Mouse (Mus musculus): Measurements from ENCODE around the gene Cenpa. TPM values are rescaled to one million over a fixed set of nuclear protein-coding genes. Genes with fewer than 3 reads are reported as not detected.

Gene Cenpa
- 6.7 and 24.1 TPM in 2 replicates for polyA plus RNA-seq (2012; rRNA removed; ENCODE audit: low replicate concordance)

GRCm38 (mm10) chr5:30666391-30667195 is at the start of gene Cenpa:
TSS of gene Cenpa (plus strand) at chr5:30666777.

GRCm38 (mm10) chr5:30647815-30648560 is 18.6 kb upstream of the Cenpa start, which contains the start of gene Slc35f6:
TSS of gene Slc35f6 (plus strand) at chr5:30647933.

GRCm38 (mm10) chr5:30711147-30712001 is 44.8 kb downstream of the Cenpa start, which contains the start of gene Dpysl5:
TSS of gene Dpysl5 (plus strand) at chr5:30711564.

Other genes starting within 250 kb of the Cenpa start
- gene Otof, start 204.8 kb upstream of the Cenpa start, polyA plus RNA-seq (2012; rRNA removed; ENCODE audit: low replicate concordance): 0.08 and 0.33 TPM in 2 replicates
- not detected in 2 replicates for gene 1700001C02Rik, start 200.7 kb upstream of the Cenpa start, polyA plus RNA-seq (2012; rRNA removed; ENCODE audit: low replicate concordance)
- not detected in 2 replicates for gene Cib4, start 120.9 kb upstream of the Cenpa start, polyA plus RNA-seq (2012; rRNA removed; ENCODE audit: low replicate concordance)
- gene Kcnk3, start 78.6 kb upstream of the Cenpa start, polyA plus RNA-seq (2012; rRNA removed; ENCODE audit: low replicate concordance): 66.4 and 104 TPM in 2 replicates
- gene Slc35f6, start 18.8 kb upstream of the Cenpa start, polyA plus RNA-seq (2012; rRNA removed; ENCODE audit: low replicate concordance): 72.8 and 91.1 TPM in 2 replicates
- 0.23 and 1.1 TPM in 2 replicates for gene Dpysl5, start 44.8 kb downstream of the Cenpa start, polyA plus RNA-seq (2012; rRNA removed; ENCODE audit: low replicate concordance)
- gene Mapre3, start 147.9 kb downstream of the Cenpa start, polyA plus RNA-seq (2012; rRNA removed; ENCODE audit: low replicate concordance): 43.8 and 48.3 TPM in 2 replicates
- 80.9 and 122 TPM in 2 replicates for gene Tmem214, start 201.2 kb downstream of the Cenpa start, polyA plus RNA-seq (2012; rRNA removed; ENCODE audit: low replicate concordance)
- 7.7 and 21.6 TPM in 2 replicates for gene Agbl5, start 221.9 kb downstream of the Cenpa start, polyA plus RNA-seq (2012; rRNA removed; ENCODE audit: low replicate concordance)
- 286 and 295 TPM in 2 replicates for gene Ost4, start 241.0 kb downstream of the Cenpa start, polyA plus RNA-seq (2012; rRNA removed; ENCODE audit: low replicate concordance)
- 32.9 and 197 TPM in 2 replicates for gene Emilin1, start 246.6 kb downstream of the Cenpa start, polyA plus RNA-seq (2012; rRNA removed; ENCODE audit: low replicate concordance)

Data from subcutaneous adipose tissue, adult 2 months (tissue).